Mouse (Mus musculus) lung, embryonic 14.5 days (tissue): Measurements from ENCODE around the gene Slc3a1. TPM values are rescaled to one million over a fixed set of nuclear protein-coding genes. Genes with fewer than 3 reads are reported as not detected.

Experiments
- ATAC-seq: fragments of 200-750 bp; cut with Nextera tagmentation; 2 replicates; pipeline ENCODE4 v1.8.0; 2017; ENCODE audit warnings: mild to moderate bottlenecking, moderate TSS enrichment, moderate library complexity; ENCODE audit not compliant: insufficient read depth
- DNase-seq: peaks from one replicate; pipeline ENCODE4 v3.0.0-alpha.2; 2015
- H3K27ac ChIP-seq: fragments of 300-500 bp; sonication (generic); 2 replicates; pipeline ENCODE4 v1.5.1; 2014; ENCODE audit warnings: low read depth, mild to moderate bottlenecking, moderate library complexity
- H3K27me3 ChIP-seq: fragments of 300-500 bp; sonication (generic); 2 replicates; pipeline ENCODE4 v1.6.1; 2014; ENCODE audit warnings: low read length, control low read depth; ENCODE audit not compliant: insufficient read depth
- H3K36me3 ChIP-seq: fragments of 300-500 bp; sonication (generic); 2 replicates; pipeline ENCODE4 v1.6.1; 2014; ENCODE audit warnings: control low read depth; ENCODE audit not compliant: insufficient read depth
- H3K4me1 ChIP-seq: fragments of 300-500 bp; sonication (generic); 2 replicates; pipeline ENCODE4 v1.6.1; 2014; ENCODE audit warnings: antibody characterized with exemption, control low read depth; ENCODE audit not compliant: insufficient read depth
- H3K4me2 ChIP-seq: fragments of 300-500 bp; sonication (generic); 2 replicates; pipeline ENCODE4 v1.6.1; 2014; ENCODE audit warnings: mild to moderate bottlenecking
- H3K4me3 ChIP-seq: fragments of 300-500 bp; sonication (generic); 2 replicates; pipeline ENCODE4 v1.5.1; 2014; ENCODE audit warnings: low read depth, low read length
- H3K9ac ChIP-seq: fragments of 300-500 bp; sonication (generic); 2 replicates; pipeline ENCODE4 v1.6.1; 2014
- H3K9me3 ChIP-seq: fragments of 300-500 bp; sonication (generic); 2 replicates; pipeline ENCODE4 v1.6.1; 2016; ENCODE audit warnings: low read depth, low read length, control low read depth
- CTCF ChIP-seq: IDR thresholded peaks from 2 replicates; pipeline ENCODE4 v1.5.1; 2016; ENCODE audit warnings: antibody characterized with exemption, low read depth
- WGBS: fragments of 180-500 bp; shearing (Covaris S2); extraction: QIAGEN DNeasy Blood & Tissue Kit; methylation state at CpG from one replicate; pipeline ENCODE4 v1.1.7; 2014; 5-methylcytosine and 5-hydroxymethylcytosine counted together
- polyA plus RNA-seq: library from polyadenylated mRNA; unstranded; fragments of >200 nt; fragmentation: Nextera tagmentation; extraction: Ambion mirVana; gene quantifications from 2 replicates; pipeline ENCODE4 v1.2.1, GENCODE M21; 2014

The Slc3a1 gene
- polyA plus RNA-seq, result 0.15 and 0.18 TPM in 2 replicates

GRCm38 (mm10) chr17:85028093-85028739 is at the start of gene Slc3a1:
TSS of gene Slc3a1 (plus strand) at chr17:85028376.
- H3K27ac ChIP-seq, result no peak within 1 kb of the TSS
- 85% methylated on average over 20 of the region's 20 CpGs for WGBS
- H3K4me3 ChIP-seq, result no peak within 1 kb of the TSS
- H3K27me3 ChIP-seq, result no peaks in the 10 kb centered on the region
- no peak for DNase-seq
- H3K4me2 ChIP-seq, result no peak within 1 kb of the TSS
- H3K4me1 ChIP-seq, result no peaks in the 10 kb centered on the region
- no peaks in the 10 kb centered on the region for H3K36me3 ChIP-seq
- no peak for ATAC-seq
- no peak for TF ChIP-seq CTCF
- H3K9ac ChIP-seq, result no peak within 1 kb of the TSS
- H3K9me3 ChIP-seq, result no peaks in the 10 kb centered on the region

- DNase-seq, result no peak
- Histone ChIP-seq H3K27ac (no peak overlapping the region), H3K4me1 (no peaks in the 10 kb centered on the region), H3K36me3 (no peaks in the 10 kb centered on the region), H3K4me2 (no peak overlapping the region), H3K27me3 (no peaks in the 10 kb centered on the region), H3K9me3 (no peaks in the 10 kb centered on the region), H3K4me3 (no peak overlapping the region), H3K9ac (no peak overlapping the region)
- TF ChIP-seq CTCF, result no peak
- WGBS, result 90% methylated on average over 1 of the region's 1 CpGs
- ATAC-seq, result no peak
These were observed 46.5 kb upstream of the Slc3a1 start for GRCm38 (mm10) chr17:84981721-84982120.

GRCm38 (mm10) chr17:84982735-84983134 is 45.4 kb upstream of the Slc3a1 start:
- no peak for TF ChIP-seq CTCF
- H3K27ac ChIP-seq, result no peak overlapping the region
- no peaks in the 10 kb centered on the region for H3K27me3 ChIP-seq
- DNase-seq (no peak), ATAC-seq (no peak)
- H3K4me2 ChIP-seq, result no peak overlapping the region
- 77% methylated on average over 2 of the region's 2 CpGs for WGBS
- H3K9ac ChIP-seq, result no peak overlapping the region
- no peak overlapping the region for H3K4me3 ChIP-seq
- H3K9me3 ChIP-seq, result no peaks in the 10 kb centered on the region
- H3K4me1 ChIP-seq, result no peaks in the 10 kb centered on the region
- H3K36me3 ChIP-seq, result no peaks in the 10 kb centered on the region

- H3K36me3 ChIP-seq, result no peaks in the 10 kb centered on the region
- ATAC-seq, result no peak
These were observed 41.8 kb upstream of the Slc3a1 start for GRCm38 (mm10) chr17:84986368-84986767.

GRCm38 (mm10) chr17:84987834-84988410 is 40.3 kb upstream of the Slc3a1 start:
- Histone ChIP-seq H3K9ac (no peak overlapping the region), H3K4me1 (no peaks in the 10 kb centered on the region), H3K4me3 (no peak overlapping the region), H3K9me3 (no peaks in the 10 kb centered on the region), H3K27ac (no peak overlapping the region), H3K36me3 (no peaks in the 10 kb centered on the region), H3K27me3 (no peaks in the 10 kb centered on the region), H3K4me2 (no peak overlapping the region)
- ATAC-seq, result no peak
- TF ChIP-seq CTCF, result no peak
- no peak for DNase-seq
- WGBS, result 73% methylated on average over 3 of the region's 3 CpGs

More at GRCm38 (mm10) chr17:84986368-84986767, 41.8 kb upstream of the Slc3a1 start:
- no peaks in the 10 kb centered on the region for H3K4me1 ChIP-seq
- H3K9me3 ChIP-seq, result no peaks in the 10 kb centered on the region
- H3K9ac ChIP-seq, result no peak overlapping the region
- no peak overlapping the region for H3K4me2 ChIP-seq
- whole genome bisulfite sequencing, result 32% methylated on average over 5 of the region's 5 CpGs
- no peak for DNase-seq
- H3K27ac ChIP-seq, result no peak overlapping the region
- no peaks in the 10 kb centered on the region for H3K27me3 ChIP-seq
- no peak overlapping the region for H3K4me3 ChIP-seq
- no peak for TF ChIP-seq CTCF

- DNase-seq (no peak), ATAC-seq (no peak)
- no peaks in the 10 kb centered on the region for H3K27me3 ChIP-seq
- no peaks in the 10 kb centered on the region for H3K4me1 ChIP-seq
- H3K27ac ChIP-seq, result no peak overlapping the region
- H3K4me2 ChIP-seq, result no peak overlapping the region
- no peak overlapping the region for H3K4me3 ChIP-seq
- H3K9ac ChIP-seq, result no peak overlapping the region
- H3K36me3 ChIP-seq, result no peaks in the 10 kb centered on the region
- TF ChIP-seq CTCF, result no peak
- H3K9me3 ChIP-seq, result no peaks in the 10 kb centered on the region
These were observed 39.7 kb upstream of the Slc3a1 start for GRCm38 (mm10) chr17:84988514-84988913.

GRCm38 (mm10) chr17:84995844-84996243 is 32.3 kb upstream of the Slc3a1 start:
- TF ChIP-seq CTCF, result no peak
- Histone ChIP-seq H3K4me3 (no peak overlapping the region), H3K27ac (no peak overlapping the region), H3K36me3 (0 out of 2 replicates have a peak, but pooled peaks cover 6% of the 10 kb centered on the region), H3K9me3 (no peaks in the 10 kb centered on the region), H3K4me1 (no peaks in the 10 kb centered on the region), H3K27me3 (no peaks in the 10 kb centered on the region), H3K9ac (no peak overlapping the region), H3K4me2 (no peak overlapping the region)
- DNase-seq, result peak; percentile 9
- 54% methylated on average over 6 of the region's 6 CpGs for WGBS
- ATAC-seq, result no peak
